Mouse (Mus musculus): ENCODE measurements around the gene Zfp644.

DNA sequence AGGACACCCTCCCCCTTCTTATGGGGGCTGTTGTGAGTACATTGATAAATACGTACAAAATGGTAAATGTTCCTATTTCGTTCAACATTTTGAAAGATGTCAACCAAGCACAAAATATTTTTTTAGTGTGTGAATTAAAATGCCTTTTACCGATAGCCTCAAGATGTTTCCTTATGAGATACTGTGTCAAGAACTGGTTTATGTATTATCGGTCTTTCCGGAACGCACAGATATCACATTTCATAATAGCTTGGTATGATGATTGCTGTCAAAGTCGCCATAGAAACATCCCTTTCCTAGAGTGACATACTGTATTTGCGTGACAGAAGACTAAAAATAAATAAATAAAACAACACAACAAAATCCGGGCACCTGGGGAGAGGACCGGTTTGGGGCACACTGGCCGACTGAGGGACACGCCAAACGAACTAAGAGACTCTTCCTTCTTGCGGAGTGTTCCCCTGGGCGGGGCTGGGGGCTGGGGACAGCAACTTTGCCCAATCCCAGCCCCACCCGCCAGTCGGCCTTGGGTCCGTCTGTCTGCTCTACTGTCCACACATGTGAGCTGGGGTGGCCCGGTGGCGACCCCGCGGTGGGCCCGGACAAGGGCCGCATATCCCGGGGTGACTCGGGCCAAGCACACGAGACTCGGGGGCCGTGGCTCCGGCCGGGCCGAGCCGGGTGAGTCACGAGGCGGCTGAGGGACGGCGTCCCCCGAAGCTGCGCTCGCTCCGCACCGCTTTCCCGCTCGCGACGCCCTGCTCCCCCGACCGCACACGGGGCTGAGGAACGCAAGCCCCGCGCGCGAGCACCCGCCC, 123.1 kb downstream of the Zfp644 start:
- TF ChIP-seq CTCF (IDR thresholded peaks at IDR 0.05; ENCODE audit: control insufficient read depth, insufficient read depth, insufficient replicate concordance, low read depth, low read length) (no peak), POLR2A (IDR thresholded peaks at IDR 0.05; ENCODE audit: control insufficient read depth, low read depth, low read length) (no peak)

Data from testis, adult 2 months (tissue).